Mouse (Mus musculus) inflammation-experienced regulatory T-cells, adult 6 months (primary cell): Measurements from ENCODE around the gene Parpbp. TPM values are rescaled to one million over a fixed set of nuclear protein-coding genes. Genes with fewer than 3 reads are reported as not detected.

Experiments
- ATAC-seq: one replicate; pipeline ENCODE4 v1.8.0; 2017
- polyA plus RNA-seq, 3 experiments: library from polyadenylated mRNA; unstranded; fragments of 100-300 nt; shearing (Covaris generic); gene quantifications; one replicate each; pipeline ENCODE4 v1.2.1; 2017

The Parpbp gene
- polyA plus RNA-seq = 10 to 100 TPM in 1 of 3 experiments, 1 to 10 TPM in 2; 1.2 to 20.6 (median 1.6) TPM

DNA sequence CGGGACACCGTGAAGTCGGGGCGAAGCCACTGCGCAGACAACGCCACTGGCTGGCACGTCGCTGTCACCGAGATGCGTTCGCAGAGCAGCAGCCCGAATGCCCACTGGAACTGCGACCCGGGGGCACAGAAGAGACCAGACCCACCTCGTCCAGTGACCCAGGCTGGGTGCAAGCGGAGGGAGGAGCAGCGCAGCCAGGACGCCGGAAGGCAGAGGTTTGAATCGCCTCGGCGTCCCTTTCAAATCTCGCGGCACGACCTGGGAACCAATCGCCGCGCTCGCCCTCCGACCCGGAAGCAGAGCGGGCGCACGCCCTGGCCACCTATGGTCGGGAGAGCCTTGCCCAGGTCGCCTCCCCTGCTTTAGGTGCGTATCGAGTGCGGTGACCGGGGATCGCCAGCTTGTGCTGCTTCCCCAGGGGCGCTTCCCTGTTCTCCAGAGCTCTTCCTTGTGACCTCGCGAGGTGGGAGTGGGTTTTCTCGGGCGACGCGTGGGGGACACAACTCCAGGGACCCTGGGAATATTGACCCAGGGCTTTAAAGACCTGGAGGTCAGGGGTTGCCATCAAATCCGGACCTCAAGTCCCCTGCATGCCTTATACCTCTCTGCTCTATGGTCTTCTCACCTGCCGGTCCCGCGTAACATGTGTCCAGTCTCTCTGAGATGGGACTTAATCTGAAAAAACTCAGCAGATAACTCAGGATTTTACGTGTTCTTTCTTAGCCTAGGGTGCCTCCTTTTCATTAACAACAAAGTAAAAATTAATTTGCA, at the start of gene Parpbp, which contains the start of gene Nup37:
Parpbp (minus strand) TSS at position 235 of the 771 bp plus-strand sequence.
Nup37 (plus strand) TSS at position 286 of the 771 bp plus-strand sequence.
- ATAC-seq = peak; percentile 99

DNA sequence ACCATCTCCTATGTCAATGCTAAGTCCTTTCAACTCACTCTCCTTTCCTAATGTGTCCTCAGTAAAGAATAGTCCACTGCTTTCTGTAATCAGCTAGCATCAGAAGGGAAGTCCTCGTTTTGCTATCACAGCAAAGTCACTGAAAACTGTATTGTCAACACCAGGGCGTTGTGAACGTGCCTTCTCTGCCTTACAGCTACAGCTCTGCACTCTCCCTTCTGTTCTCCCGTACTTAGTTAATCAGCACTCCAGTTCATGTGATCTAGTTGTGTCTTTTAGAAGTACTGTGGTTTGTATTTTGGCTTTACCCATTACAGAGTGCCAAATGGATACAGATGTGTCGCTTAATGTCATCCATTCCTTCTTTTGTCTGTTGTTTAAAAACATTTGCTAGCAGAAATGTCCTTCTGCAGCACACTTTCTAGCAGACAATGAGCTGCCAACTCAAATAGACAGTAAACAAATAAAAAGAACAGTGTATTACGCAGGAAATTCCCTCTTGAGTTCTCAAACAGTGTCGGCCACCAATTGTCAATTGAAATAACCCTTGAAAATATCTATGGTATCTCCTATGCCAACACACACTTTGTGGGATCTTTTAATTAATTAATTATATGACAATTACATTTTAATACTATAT, 20.8 kb upstream of the Parpbp start:
- ATAC-seq = no peak

DNA sequence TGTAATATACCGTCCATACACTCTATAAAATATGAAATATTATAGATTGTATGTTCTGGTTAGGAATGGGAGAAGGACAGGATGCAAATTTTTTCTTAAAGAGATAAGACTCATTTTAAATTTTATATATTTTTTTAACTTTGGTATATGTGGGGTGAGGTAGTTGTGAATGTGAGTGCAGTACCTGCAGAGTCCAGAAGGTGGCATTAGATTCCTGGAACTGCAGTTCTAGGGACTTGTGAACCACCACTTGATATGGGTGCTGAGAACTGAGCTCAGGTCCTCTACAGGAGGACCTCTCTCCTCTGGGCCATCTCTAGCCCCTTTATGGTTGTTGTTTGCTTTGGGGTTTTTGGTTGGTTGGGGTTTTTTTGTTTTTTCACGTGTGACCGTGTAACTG, 19.4 kb upstream of the Parpbp start:
- no peak for ATAC-seq

DNA sequence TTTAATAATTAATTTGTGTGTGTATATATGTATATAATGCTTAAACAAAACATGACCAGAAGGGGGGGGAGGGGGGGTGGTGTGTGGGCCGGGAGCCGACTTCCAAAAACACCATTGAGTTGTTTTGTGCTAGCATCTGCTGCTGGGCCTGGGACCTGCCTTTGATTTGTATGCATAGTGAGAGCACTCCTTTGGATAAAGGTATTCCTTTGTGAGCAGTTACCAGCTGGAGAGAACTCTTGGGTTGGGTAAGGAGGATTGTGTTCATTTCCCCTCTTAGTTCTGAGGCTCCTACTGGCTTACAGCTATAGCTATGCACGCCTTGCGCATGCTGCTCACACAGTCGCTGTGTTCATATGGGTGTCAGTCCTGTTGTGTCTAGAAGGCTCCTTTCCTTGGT, 15.9 kb upstream of the Parpbp start:
- ATAC-seq = no peak

DNA sequence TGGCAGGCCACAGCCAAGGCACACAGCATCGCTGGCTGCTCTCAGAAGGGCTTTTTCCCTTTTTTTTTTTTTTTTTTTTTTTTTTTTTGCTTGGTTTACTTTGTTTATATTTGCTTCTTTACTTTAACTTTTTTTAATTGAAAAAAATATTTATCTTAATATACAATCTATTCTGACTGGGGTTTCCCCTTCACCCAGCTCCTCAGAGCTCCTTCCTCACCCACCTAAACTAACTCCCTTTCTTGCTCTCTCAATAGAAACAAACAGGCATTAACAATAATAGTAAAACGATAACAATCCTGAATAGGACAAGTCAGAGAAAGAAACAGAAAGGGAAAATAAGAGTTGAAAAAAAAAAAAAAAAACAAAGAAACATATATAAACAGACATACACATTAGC, 15.4 kb upstream of the Parpbp start:
- peak; percentile 56 for ATAC-seq

DNA sequence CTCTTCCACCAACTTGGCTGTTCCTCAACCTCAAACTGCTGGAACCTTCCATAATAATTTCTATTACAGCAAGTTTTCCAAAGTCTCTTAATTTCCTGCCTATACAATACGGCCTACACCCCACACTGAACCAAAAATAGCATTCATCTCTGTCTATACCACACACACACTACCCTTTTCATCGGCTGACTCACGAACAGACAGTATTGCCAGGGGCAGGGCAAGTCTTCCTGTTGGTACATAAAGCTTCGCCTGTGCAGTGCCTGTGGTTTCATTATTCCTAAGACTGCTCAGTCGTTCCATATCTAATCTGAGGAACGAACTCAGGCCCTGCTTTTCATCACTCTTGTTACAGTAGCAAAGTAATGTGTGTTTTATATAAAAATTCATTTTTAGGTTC, 4.9 kb upstream of the Parpbp start:
- no peak for ATAC-seq

DNA sequence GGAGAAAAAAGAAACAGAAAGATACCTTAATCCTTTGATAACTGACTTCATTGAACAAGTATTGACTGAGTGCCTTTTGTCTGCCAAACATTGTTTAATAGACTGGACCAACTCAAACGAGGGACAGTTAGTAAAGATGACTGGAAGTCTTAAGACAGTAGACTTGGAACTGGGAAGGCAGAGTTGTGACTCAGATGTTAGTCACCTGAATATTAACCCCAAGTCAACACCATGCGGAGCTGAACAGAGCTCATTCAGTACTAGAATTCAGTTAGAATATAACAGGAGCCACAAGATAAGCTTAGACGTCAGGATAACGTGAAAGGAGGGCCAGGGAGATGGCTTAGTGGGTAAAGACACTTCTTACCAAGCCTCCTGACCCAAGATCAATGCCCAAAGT, 3.6 kb upstream of the Parpbp start:
- no peak for ATAC-seq

DNA sequence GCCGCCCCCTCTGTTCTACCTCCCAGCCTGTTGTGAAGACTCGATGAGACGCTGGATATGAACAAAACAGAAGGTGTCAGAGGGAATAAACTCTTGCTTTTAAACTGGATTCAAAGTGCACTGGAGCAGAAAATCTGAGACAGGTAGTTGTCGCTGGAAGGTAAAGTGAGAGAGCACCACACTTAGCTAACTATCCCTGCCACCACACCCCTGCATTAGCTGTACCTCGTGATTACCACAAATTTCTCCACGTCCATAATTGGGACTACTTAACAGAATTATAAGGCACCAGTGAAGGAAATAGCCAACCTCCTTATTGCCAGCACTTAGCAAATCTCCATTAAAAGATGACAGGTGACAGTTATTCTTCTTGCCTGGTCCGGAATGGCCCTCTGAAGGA, 554 bp downstream of the Parpbp start:
- ATAC-seq = no peak

DNA sequence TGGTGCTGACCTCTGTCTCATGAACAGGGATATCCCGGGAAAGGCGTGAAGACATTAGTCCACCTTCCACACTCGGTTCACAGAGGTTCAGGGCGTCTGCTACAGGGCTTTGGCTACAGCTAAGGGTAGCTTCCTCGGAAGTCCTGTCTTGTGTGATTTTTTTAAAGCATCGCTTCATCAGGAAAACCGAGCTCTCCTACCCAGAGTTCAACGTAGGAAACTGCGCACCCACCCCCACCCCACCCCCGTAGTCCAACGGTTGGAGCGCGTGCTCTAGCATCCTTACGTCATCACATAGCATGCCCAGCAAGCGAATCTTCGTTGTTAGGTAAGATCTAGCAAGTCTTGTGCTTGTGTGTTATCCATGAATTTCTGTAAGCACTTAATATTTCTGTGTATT, 11.1 kb downstream of the Parpbp start:
- ATAC-seq = no peak

DNA sequence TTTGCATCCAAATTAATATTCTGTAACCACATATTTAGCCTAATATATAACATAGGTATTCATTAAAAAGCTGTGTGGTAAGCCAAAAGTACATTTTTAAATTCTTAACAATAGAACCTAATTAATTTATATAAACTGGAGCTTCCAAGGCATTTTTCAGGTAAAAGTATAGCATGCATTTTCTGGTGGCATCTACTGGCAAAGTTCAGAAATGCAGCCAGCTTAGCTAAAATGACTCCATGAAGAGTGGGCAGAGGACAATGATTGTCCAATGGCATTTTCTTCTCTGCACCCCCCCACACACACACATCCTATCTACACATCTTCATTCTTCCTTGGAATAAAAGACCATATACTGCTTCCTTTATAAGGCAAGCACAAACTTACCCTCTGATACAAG, 27.0 kb downstream of the Parpbp start:
- ATAC-seq = no peak

DNA sequence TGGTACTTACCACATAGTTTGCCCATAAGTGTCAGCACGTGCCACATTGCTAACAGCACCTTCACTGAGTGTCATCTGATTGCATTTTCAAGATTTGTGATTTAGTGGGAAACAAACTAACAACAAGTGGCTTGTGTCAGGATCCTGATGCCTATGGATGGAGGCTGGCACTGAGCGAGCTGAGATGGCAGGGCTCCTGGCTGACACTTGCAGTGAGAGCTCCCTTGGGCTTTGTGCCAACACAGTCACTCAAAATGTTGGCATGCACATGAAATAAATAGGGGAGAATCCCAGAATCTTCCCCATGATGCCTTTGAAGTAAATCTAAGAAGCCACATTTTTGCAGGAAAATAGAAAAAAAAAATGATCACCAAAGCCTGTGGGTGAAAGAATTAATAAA, 33.5 kb downstream of the Parpbp start:
- no peak for ATAC-seq

DNA sequence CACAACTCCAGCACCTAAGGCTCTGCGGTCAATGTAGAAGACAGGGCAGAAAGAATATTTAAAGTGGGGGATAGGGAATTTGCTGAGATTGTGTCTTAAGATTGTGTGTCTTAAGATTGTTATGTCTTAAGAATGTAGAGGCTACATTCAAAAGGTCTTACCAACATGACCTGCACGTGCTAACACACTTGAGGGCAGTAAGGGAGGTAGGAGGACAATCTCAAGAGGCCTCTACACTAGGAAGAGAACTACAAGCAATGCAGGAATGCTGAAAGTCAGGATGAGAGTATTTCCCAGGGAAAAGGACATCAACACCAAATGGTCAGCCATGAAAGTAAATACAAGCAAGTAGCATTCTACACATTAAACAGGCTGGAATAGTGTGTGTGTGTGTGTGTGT, 40.6 kb downstream of the Parpbp start:
- no peak for ATAC-seq

DNA sequence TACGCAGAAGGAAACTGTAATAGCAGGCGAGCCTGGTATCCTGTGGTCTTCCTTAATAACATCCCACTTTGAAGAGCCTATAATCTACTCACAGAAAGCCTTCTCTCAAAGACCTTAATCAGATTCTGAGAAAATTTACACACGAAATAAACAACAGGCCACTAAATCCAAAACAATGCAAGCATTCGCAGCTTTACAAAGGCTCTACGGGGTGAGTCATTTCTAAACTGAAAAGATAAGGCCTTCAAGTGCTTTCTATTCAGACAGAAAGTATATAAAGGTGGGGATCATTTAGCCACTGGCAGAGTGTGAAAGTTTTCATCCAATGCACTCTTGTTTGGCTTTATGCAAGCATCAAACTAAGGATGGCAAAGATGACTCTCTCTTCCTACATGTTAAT, 56.0 kb downstream of the Parpbp start, which contains the start of gene Pmch:
Pmch (plus strand) TSS at position 301 of the 400 bp plus-strand sequence.
- ATAC-seq = no peak

DNA sequence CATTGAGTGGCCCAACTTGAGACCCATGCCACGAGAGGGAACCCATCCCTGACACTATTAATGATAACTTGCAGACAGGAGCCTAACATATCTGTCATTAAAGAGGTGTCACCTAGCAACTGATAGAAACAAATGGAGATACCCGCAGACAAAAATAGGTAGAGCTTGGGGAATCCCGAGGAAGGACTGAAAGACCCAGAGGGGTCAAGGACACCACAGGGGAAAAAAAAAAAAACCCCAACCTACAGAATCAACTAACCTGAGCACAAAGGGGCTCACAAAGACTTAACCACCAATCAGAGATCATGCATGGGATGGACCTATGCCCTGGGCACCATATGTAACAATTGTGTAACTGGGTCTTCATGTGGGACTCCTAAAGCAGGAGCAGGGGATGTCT, 79.4 kb downstream of the Parpbp start:
- no peak for ATAC-seq

DNA sequence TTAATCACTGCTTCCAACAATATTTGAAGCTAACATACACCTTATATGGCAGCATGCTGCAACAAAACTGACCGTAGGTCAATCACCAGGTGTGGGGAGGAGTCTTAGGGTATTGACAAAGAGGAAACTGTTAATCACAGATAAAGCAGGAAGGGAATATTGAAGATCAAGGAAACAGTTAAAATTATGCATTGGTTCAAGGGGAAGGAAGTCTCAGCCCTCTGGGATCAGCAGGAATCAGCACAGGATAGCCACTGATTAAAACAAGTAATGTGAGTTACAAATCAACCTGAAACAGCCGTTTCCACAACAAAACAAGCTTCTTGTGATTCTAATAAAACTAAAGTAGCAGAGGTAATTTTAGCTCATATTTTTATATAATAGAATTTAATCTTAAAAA, 81.9 kb downstream of the Parpbp start:
- ATAC-seq = no peak

DNA sequence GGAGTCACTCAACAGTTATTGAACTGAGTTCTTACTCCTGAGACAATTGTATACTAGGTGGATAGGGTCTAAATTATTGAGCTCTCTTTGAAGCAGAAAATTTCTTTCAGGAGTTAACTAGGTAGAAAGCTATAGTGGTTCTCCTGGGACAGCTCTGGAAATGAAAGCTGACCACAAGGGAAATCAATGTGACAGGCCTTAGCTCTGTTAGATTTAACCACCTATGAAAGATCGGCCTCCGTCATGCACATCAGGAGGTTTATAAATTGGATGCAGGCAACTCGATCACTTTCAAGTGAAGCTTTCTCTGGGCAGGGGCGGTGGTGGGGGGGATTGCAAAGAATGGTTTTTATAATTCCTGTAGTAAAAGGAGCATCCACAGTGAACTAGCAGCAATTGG, 83.3 kb downstream of the Parpbp start:
- ATAC-seq = no peak

DNA sequence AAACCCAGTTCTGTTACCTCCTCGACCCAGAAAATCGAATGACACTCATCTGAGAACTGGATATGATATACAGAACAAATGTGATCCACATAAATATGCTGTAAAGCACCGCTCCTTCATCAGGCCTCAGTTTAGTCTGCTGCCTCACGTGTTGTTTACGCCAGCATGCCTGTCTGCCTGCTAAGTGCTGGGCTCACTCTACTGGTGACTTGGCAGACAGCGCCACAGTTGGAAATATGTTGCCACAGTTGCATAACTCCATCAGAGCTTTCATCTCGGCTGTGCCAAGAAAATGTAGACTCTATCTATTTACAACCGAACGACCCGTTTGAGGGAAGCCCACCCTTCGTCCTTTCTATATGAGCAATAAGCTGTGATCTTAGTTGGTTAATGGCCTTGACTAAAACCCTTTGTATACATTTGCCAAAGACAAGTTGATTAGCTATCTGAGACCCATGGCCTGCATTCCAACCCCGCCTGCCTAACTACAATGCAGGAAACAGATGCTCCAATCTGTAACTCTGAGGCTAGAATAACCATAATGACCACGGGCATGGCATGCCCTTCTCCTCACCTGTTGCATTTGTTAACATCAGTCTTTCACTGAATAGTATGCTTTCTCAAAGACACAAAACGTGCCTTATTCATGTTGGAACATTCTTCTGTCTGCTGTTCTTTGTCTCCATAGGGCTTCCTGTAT, 89.6 kb downstream of the Parpbp start:
- no peak for ATAC-seq

DNA sequence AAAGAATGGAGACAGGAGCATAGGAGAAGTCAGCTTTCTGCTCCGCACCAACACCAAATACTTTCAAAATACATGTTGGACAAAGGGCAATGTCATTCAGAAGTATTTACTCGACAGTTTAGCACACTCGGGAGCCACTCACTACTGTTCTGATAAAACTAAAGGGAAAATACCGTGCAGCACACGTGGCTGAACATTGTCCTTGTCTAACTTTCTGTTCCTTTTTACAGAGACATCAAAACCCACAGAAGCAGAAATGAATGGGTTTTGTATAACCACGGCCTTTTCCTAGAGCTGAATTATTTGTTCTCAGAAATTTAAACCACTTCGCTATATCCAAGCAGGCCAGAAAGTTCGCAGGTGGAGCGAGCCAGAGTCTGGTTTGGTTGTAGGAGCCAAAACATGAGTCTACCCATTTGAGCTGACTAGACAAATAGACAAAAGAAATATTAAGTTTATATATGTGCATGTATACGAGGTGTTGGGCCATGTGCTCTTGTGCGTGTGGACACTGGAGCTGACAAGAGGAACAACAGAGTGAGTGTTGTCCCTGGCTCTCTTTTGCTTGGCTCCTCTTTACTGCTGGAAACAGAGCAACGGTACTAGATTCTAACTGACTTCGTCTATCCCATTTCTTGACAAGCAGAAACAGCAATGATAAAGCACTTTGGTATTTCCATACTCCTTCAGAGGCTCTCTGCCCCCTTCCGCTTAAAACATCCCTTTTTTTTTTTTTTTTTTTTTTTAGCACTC, 92.3 kb downstream of the Parpbp start:
- ATAC-seq = no peak

DNA sequence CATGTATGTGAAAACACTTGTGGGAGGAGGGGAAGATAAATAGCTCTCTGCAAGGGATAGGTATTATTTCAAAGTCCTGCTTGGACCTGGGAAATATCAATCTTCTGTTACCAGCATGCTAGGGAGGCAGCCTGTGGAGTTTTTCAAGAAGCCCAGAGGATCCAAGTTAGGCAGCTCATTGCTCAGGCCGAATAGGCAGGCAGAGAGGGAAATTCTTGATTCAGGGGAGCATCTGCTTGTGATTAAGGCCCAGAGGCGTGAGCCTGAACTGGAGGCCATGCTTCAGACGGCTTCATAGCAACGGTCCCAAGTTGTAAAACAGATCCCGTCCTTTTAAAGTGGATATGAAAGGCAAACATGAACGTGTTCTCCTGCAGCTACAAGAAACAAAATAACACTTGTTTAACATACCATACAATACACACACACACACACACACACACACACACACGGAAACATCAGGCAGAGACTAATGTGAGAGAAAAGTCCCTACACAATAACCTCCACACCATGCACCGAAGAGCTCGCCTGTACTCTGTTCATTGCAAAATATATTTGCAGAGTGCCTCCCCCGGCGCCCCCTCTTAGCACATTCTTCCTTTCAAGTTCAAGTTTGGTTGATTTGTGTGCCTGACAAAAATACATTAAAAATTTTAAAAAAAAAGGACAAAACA, 100.5 kb downstream of the Parpbp start:
- ATAC-seq = no peak

DNA sequence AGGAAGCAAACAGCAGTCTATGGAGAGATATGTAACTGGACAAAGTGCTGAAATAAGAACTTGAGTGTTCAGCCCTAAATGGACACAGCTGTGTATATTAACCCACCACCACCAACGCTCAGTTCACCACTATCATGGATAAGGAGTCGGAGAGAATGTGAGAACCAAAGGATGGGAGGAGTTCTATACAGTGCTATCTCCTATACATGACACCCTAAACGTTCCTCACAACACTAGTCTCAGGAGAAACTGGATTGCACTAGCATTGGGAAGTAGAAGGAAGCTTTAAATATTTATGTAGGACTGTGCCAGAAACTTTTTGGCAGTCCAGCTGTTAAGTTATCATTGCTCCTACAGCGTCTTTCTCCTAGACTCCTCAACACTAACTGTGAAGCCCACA, 102.4 kb downstream of the Parpbp start:
- no peak for ATAC-seq
